Mouse (Mus musculus): ENCODE data around the gene Topors. TPM values are rescaled to one million over a fixed set of nuclear protein-coding genes. Genes with fewer than 3 reads are reported as not detected.
"Not testable (repeated sequence)": the region's sequence is repeated elsewhere in the genome, so short reads cannot be mapped to it uniquely, and the experiment has no call there.

The Topors gene
- total RNA-seq (2017) = 93.8 and 107 TPM in 2 replicates

DNA sequence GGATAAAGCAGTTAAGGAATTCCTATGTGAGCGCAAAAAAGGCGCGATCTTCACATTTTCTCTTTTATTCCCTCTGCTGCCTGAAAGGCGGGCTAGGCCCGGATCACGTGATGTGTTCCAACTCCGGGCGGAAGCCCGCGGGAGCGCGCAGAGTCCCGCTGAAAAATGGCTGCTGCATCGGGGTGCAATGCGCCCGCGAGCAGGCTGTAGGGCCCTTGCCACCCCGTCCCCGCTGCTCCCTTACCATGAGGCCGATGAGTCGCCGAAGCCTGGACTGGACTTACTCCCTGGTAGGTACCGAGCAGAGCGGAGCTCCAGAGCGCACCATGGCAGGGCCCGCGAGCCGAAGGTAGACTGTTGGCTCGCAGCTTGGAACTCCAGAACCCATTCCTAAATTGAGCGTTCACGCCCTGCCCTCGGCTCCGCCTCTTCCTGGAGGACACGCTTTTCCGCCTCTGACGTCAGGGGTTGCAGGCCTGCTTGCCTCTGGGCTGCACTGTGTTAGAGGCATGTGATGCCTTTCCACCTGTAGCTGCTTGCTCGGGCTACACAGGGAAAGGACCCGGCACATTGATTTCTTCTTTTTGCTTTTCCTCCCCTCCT lies at the start of gene Topors, which contains the start of gene Smim27:
Gene Topors (minus strand): TSS at position 421 of the 603 bp plus-strand sequence.
Gene Smim27 (plus strand): TSS at position 150 of the 603 bp plus-strand sequence.
- ATAC-seq (replicated peaks; ENCODE audit: low read depth, poor library complexity, severe bottlenecking) = peak; percentile 80

DNA sequence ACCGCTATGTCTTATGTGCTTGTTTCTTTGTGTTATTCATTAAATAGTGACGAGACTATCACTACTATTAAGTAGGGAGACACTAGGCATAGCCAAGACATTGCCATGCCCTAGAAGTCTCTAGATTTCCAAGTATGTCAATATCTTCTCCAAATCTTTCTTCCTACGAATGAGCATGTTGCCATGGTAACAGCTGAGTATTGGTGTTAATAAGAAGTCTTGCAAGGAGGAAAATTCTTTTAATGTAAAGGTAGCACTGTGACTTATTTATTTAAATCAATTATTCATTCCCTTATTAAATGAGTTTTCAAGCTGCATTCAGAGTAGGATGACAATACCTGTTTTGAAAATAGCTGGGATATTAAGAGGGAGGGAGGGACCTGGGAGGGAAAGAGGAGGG lies 47.8 kb upstream of the Topors start:
- no peak for ATAC-seq (replicated peaks; ENCODE audit: low read depth, poor library complexity, severe bottlenecking)

DNA sequence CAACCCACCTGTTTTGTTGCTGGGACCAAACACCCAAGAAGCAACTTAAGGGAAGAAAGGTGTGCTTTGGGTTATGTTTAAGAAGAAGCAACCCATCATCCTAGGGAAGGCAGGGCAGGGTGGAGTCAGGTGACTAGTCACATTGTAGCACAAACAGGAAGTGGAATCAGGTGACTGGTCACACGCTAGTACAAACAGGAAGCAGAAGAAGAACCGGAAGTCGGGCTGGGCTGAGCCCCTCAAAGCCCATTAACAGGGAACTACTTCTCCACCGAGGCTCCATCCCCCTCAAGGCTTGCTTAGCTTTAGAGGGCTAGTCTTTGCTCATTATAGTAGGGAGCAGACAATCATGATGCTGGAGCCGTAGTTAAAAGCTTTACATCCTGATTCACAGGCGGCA lies 43.4 kb upstream of the Topors start:
- ATAC-seq (replicated peaks; ENCODE audit: low read depth, poor library complexity, severe bottlenecking) = peak; percentile 67

GRCm38 (mm10) chr4:40312213-40312612 lies 42.6 kb upstream of the Topors start:
- no peak for ATAC-seq (replicated peaks; ENCODE audit: low read depth, poor library complexity, severe bottlenecking)

GRCm38 (mm10) chr4:40310796-40311383 lies 41.2 kb upstream of the Topors start:
- no peak for ATAC-seq (replicated peaks; ENCODE audit: low read depth, poor library complexity, severe bottlenecking)

DNA sequence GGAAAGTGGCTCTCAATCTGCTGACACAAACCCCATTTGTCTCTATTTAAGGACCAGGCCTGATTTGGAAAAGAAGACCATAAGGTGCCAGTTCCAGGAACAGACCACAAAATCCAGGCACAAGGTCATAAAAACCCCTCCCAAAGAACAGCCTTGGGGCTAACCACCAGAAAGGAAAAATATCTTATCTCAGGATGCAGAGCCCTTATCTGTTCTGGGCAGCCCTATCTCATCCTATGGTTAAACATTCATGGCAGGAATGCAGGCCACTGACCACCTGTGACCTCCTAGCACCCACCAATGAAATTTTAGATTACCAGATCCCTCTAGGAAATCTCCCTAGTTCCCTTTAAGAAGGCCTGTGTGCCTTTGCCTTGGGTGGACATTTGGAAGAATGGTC lies 40.0 kb upstream of the Topors start:
- peak; percentile 48 for ATAC-seq (replicated peaks; ENCODE audit: low read depth, poor library complexity, severe bottlenecking)

- no peak for ATAC-seq (replicated peaks; ENCODE audit: low read depth, poor library complexity, severe bottlenecking)
Measured at GRCm38 (mm10) chr4:40302445-40303125, 32.9 kb upstream of the Topors start.

GRCm38 (mm10) chr4:40301076-40301789 lies 31.6 kb upstream of the Topors start:
- ATAC-seq (replicated peaks; ENCODE audit: low read depth, poor library complexity, severe bottlenecking) = peak; percentile 89

- peak; percentile 62 for ATAC-seq (replicated peaks; ENCODE audit: low read depth, poor library complexity, severe bottlenecking)
Measured at GRCm38 (mm10) chr4:40299169-40299568, 29.5 kb upstream of the Topors start.

DNA sequence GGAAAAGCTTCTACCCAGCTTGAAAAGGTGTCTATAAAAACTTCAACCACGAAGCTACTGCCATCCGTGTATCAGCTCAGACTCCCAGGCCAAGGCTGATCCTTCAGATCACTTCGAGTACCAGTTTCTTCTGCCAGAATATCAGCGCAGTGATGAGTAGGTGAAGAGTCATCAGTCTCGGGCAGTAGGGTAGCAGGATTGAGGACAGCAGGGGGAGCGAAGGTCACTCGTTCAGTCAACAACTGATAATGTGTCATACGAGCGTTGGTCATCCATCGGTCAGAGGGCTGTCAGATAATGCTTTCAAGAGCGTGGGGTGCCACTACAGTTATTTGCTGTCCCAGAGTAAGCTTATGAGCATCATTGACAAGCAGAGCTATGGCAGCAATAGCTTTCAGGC lies 21.9 kb upstream of the Topors start:
- not testable (repeated sequence) for ATAC-seq (replicated peaks; ENCODE audit: low read depth, poor library complexity, severe bottlenecking)

- ATAC-seq (replicated peaks; ENCODE audit: low read depth, poor library complexity, severe bottlenecking) = no peak
Measured at GRCm38 (mm10) chr4:40289046-40289445, 19.4 kb upstream of the Topors start.

DNA sequence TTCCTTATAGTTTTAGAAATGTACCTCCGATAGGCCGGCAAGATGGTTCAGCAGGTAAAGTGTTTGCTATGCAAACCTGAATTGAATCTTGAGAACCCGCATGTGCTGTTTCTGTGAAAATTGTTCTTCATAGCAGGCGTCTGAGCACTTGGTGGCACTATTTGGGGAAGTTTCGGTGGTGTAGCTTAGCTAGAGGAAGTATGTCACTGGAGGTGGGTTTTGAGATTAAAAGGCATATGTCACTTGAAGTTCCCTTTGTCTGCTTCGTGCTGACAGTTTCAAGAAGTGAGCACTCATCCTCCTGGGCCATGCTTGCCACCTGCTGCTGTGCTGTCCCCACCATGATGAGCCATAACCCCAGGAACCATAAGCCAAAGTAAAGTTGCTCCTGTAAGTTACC lies 17.8 kb upstream of the Topors start:
- peak; percentile 98 for ATAC-seq (replicated peaks; ENCODE audit: low read depth, poor library complexity, severe bottlenecking)

- ATAC-seq (replicated peaks; ENCODE audit: low read depth, poor library complexity, severe bottlenecking) = peak; percentile 74; the same call in 1 of the 2 replicates
Measured at GRCm38 (mm10) chr4:40285582-40285981, 15.9 kb upstream of the Topors start.

DNA sequence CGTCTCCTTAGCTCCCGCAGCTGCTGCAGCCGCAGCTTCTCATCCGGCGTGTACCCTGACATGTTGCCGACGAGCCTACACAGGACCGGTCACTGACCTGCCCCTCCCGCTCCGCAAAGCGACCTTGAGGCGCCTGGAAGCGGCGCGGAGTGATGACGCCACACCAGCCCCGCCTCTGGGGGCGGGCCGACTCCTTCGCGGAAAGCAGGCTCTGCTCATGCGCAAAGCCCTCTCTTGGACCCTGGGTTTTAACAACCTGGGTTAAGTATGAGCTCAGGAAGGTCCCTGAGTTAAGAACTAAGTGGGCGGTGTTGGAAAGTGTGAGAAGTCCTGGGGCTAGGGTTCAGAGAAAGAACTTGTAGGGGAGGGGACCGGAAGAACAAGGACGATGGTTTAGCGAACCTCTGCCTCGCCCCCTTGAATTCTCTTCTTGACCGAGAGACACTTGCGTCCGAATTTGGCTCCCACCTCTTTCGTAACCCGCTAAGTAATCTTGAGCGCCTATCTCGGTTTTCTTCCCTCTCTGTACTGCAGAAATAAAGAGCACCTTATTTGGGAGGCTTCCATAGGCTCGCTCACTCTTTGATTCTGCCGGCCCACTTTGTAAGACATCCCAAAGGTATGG lies 9.7 kb upstream of the Topors start, which contains the start of gene Ndufb6:
Gene Ndufb6 (minus strand): TSS at position 146 of the 625 bp plus-strand sequence.
- peak; percentile 98 for ATAC-seq (replicated peaks; ENCODE audit: low read depth, poor library complexity, severe bottlenecking)

- no peak; the same call in 1 of the 2 replicates for ATAC-seq (replicated peaks; ENCODE audit: low read depth, poor library complexity, severe bottlenecking)
Measured at GRCm38 (mm10) chr4:40278880-40279275, 9.2 kb upstream of the Topors start.

- peak; percentile 1 for ATAC-seq (replicated peaks; ENCODE audit: low read depth, poor library complexity, severe bottlenecking)
Measured at GRCm38 (mm10) chr4:40268835-40269234, 815 bp downstream of the Topors start.

GRCm38 (mm10) chr4:40268204-40268813 lies 1.3 kb downstream of the Topors start:
- peak; percentile 56 for ATAC-seq (replicated peaks; ENCODE audit: low read depth, poor library complexity, severe bottlenecking)

DNA sequence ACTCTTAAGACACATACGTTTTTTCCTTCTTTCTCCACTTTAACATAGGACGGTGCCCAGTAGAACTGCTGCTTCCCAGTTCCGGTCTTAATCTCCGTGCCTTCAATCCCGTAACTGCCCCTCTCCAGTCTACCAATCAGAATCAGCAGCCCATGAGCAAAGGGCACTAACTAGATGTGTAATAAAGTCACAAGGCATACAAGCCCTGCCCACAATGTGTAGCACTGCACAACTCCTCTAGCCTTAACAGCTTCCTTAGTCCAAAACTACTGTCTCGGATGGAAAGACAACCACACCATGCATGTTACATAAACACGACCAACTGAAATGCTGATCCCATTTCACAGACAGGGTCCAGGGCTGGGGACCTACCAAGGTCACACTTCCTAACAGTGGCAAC lies 2.0 kb downstream of the Topors start:
- no peak for ATAC-seq (replicated peaks; ENCODE audit: low read depth, poor library complexity, severe bottlenecking)

- ATAC-seq (replicated peaks; ENCODE audit: low read depth, poor library complexity, severe bottlenecking) = no peak
Measured at GRCm38 (mm10) chr4:40264321-40264720, 5.3 kb downstream of the Topors start.
